In genomic region chr11:112783401-112784346, GRCm38 (mm10) we compare ENCODE assay signal across 7 mouse cellular contexts. TPM values are rescaled to one million over a fixed set of nuclear protein-coding genes. Genes with fewer than 3 reads are reported as not detected.
DNase-seq lines count a peak whose midpoint lies in the region; ATAC-seq and TF ChIP-seq lines count a peak whose summit lies in the region.

No protein-coding gene starts in this region.

- peak overlapping the region; percentile 73 for H3K4me2 ChIP-seq in lung, embryonic 14.5 days
- H3K4me2 ChIP-seq in midbrain, embryonic 12.5 days (replicated peaks), result peak overlapping the region; percentile 98

- peak overlapping the region; percentile 75 for H3K9ac ChIP-seq in lung, embryonic 14.5 days
- peak overlapping the region; percentile 93 for H3K9ac ChIP-seq in midbrain, embryonic 12.5 days (replicated peaks)

- H3K4me3 ChIP-seq in lung, embryonic 14.5 days (ENCODE audit: low read depth, low read length), result peak overlapping the region; percentile 72
- H3K4me3 ChIP-seq in hindbrain, embryonic 10.5 days, result peak overlapping the region; percentile 94
- peak overlapping the region; percentile 83 for H3K4me3 ChIP-seq in midbrain, embryonic 12.5 days

- H3K27me3 ChIP-seq in lung, embryonic 14.5 days (ENCODE audit: insufficient read depth, low read length), result peaks cover 27% of the 10 kb centered on the region
- H3K27me3 ChIP-seq in hindbrain, embryonic 10.5 days (ENCODE audit: insufficient read depth, poor library complexity, severe bottlenecking), result peaks cover 38% of the 10 kb centered on the region
- peaks cover 17% of the 10 kb centered on the region for H3K27me3 ChIP-seq in midbrain, embryonic 12.5 days

- H3K4me1 ChIP-seq in lung, embryonic 14.5 days (ENCODE audit: insufficient read depth), result no peaks in the 10 kb centered on the region
- peaks cover 85% of the 10 kb centered on the region for H3K4me1 ChIP-seq in hindbrain, embryonic 10.5 days (replicated peaks)
- H3K4me1 ChIP-seq in midbrain, embryonic 12.5 days, result peaks cover 58% of the 10 kb centered on the region

- H3K27ac ChIP-seq in lung, embryonic 14.5 days (ENCODE audit: low read depth), result peak overlapping the region; percentile 85
- H3K27ac ChIP-seq in hindbrain, embryonic 10.5 days, result peak overlapping the region; percentile 96
- H3K27ac ChIP-seq in midbrain, embryonic 12.5 days (replicated peaks), result peak overlapping the region; percentile 92

- no peaks in the 10 kb centered on the region for H3K9me3 ChIP-seq in lung, embryonic 14.5 days (ENCODE audit: low read depth, low read length)
- no peaks in the 10 kb centered on the region for H3K9me3 ChIP-seq in hindbrain, embryonic 10.5 days
- no peaks in the 10 kb centered on the region for H3K9me3 ChIP-seq in midbrain, embryonic 12.5 days

- 0 out of 2 replicates have a peak, but pooled peaks have one; percentile 1 for TF ChIP-seq CTCF in lung, embryonic 14.5 days (IDR thresholded peaks at IDR 0.05; ENCODE audit: low read depth)

- ATAC-seq in lung, embryonic 14.5 days (ENCODE audit: insufficient read depth), result no peak
- ATAC-seq in midbrain, embryonic 12.5 days (ENCODE audit: low FRiP score, low read depth), result no peak
- ATAC-seq in frontal cortex, adult (ENCODE audit: low TSS enrichment), result no peak

- 0 out of 2 replicates have a peak, but pooled peaks cover 3% of the 10 kb centered on the region for H3K36me3 ChIP-seq in lung, embryonic 14.5 days (ENCODE audit: insufficient read depth)
- H3K36me3 ChIP-seq in hindbrain, embryonic 10.5 days, result peaks cover 25% of the 10 kb centered on the region
- H3K36me3 ChIP-seq in midbrain, embryonic 12.5 days, result peaks cover 10% of the 10 kb centered on the region; the same call in 1 of the 2 replicates

- DNase-seq in lung, embryonic 14.5 days, result peak; percentile 63
- no peak for DNase-seq in lung, adult 18-20 months
- DNase-seq in embryo, embryonic 9.5 days (ENCODE audit: extremely low spot score), result peak; percentile 64
- DNase-seq in hindbrain, embryonic 10.5 days (ENCODE audit: low spot score), result peak; percentile 59
- no peak for DNase-seq in spleen, postnatal 4 days (ENCODE audit: low spot score in 2 of 2)

- WGBS in lung, embryonic 14.5 days, result under 1% methylated on average over 37 of the region's 42 CpGs
- under 1% methylated on average over 42 of the region's 42 CpGs for WGBS in hindbrain, embryonic 10.5 days
- WGBS in midbrain, embryonic 12.5 days, result under 1% methylated on average over 35 of the region's 42 CpGs

RNA-seq across cellular contexts. Expression of gene Sox9, which starts 1.6 kb away (rescaled TPM):
- 75.7 and 81.6 TPM in 2 replicates for polyA plus RNA-seq in lung, embryonic 14.5 days (2014; fragmentation: Nextera tagmentation; extraction: Ambion mirVana)
- 91.5 and 138 TPM in 2 replicates for polyA plus RNA-seq in hindbrain, embryonic 10.5 days (2016; fragmentation: Nextera tagmentation; extraction: Ambion mirVana)
- polyA plus RNA-seq in midbrain, embryonic 12.5 days (2016; fragmentation: Nextera tagmentation; extraction: Ambion mirVana), result 134 and 147 TPM in 2 replicates

Comparison
In these comparisons a context has a peak if more than half of its experiments do, and no peak if none do; other contexts are left out.
1. DNase-seq: peak in lung, embryonic 14.5 days (single experiment), embryo, embryonic 9.5 days (single experiment) and hindbrain, embryonic 10.5 days (single experiment); none in lung, adult 18-20 months (0 of 2) and spleen, postnatal 4 days (0 of 2).
2. Peak in every context shown above with its lines, with median percentiles within 50 percentile points of each other: H3K27ac ChIP-seq and H3K4me3 ChIP-seq.